Mouse (Mus musculus): Measurements from ENCODE around the gene Olfr410.
A peak's percentile ranks its signal among the peaks of the same experiment; 100 is the strongest.

Olfr410 gene

DNA sequence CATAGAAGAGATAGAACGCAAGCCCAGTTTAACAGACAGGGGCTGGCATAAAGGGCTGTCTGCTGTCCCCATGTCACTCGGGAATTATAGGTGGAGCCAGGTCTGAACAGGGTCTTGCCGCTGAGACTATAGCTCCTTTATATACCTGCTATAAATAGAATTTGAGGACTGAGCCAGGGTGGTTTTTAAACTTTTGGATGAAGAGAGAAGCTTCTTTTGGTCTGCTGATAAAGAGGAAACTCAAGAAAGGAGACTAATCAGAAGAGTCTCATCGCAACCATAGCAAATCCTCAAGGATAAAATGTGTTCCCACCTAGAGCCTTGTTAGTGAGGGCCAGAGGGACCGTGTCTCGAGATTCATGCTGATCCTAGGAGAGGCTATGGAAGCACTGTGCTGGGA, at the start of gene Olfr410:
TSS of gene Olfr410 (minus strand) at position 101 of the 400 bp plus-strand sequence.
- no peak for DNase-seq (ENCODE audit: low spot score)

DNA sequence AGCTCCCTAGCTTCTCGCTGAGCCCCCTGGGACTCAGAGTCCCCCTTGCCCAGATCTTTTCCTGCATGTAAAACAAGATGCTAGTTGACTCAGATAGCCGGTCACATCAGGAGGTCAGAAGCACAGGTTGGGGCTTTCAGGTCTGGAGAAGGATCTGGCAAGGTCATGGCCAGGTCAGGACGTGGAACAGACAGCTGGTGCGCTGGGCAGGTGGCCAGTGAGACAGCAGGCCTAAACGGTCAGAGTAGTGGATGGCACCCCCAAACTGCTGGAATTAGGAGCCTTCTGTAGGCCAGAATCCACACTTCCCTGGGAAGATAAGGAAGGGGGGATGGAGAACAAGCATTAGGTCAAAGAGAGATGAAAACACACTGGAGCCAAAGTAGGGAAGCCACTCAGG, 49.4 kb upstream of the Olfr410 start:
- no peak for DNase-seq (ENCODE audit: low spot score)

DNA sequence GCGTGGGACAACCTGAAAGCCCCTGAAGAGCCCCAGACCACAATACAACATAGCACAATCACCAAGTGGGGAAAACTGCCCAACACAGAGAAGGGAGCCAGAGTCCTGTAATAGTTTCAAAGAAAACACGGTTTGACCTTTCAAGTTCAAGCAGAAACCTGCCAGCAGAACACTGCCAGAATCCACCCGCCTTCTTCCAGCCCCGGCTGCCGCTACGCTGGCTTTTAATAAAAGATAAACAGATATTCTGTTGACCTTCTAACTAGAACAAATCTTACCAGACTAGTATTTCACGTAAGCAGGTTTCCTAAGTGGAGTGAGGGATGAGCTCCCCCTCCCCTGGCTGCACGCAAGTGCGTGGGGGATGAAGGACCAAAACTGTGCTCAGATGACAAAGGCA, 47.8 kb upstream of the Olfr410 start:
- no peak for DNase-seq (ENCODE audit: low spot score)

DNA sequence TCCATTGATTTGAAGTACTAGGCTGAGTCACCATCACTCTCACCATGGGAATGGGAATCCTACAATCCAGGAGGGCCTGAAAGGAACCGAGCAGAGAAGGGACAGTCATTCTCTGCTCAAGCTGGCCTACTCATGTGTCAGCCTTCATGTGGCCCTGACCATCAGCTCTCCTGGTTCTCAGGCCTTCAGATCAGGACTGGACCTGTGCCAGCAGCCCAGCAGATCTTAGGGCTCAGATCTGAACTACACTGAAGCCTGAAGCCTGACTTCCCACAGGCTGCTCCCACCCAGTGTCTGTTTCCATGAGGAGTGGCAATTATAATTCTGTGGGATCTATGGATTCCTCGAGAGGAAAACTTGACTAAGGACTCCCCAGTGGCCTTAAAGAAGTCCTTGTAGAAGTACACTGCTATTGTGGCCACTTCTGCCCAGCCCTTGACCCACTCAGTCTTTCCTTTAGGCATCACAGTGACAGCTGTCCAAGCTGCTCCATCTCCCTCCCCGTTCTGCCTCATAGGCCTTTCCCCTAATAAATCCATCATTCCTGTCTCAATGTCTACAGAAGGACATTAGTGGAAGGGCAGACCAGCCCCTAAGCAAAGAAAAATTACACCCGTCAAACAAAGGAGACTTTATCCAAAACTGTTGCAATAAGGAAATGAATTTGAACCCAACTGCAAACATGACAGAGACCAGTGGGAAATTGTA, 41.5 kb upstream of the Olfr410 start:
- DNase-seq (ENCODE audit: low spot score) = no peak

DNA sequence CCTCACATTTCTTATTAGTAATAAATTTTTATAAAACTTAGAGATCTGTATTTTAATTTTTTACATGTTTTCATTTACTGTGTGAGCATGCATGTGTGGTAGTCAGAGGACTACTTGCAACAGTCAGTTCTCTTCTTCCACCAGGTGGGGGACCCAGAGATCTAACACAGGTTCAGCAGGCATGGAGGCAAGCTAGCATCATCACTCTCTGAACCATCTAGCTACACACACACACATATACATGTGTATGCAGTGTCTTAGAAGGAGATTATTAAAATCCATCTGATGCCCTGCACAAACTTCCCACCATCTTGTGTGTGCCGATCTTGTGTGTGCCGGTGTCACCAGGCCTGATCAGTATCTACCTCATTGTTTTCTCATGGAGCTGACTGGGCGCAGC, 39.0 kb upstream of the Olfr410 start:
- DNase-seq (ENCODE audit: low spot score) = peak; percentile 7

DNA sequence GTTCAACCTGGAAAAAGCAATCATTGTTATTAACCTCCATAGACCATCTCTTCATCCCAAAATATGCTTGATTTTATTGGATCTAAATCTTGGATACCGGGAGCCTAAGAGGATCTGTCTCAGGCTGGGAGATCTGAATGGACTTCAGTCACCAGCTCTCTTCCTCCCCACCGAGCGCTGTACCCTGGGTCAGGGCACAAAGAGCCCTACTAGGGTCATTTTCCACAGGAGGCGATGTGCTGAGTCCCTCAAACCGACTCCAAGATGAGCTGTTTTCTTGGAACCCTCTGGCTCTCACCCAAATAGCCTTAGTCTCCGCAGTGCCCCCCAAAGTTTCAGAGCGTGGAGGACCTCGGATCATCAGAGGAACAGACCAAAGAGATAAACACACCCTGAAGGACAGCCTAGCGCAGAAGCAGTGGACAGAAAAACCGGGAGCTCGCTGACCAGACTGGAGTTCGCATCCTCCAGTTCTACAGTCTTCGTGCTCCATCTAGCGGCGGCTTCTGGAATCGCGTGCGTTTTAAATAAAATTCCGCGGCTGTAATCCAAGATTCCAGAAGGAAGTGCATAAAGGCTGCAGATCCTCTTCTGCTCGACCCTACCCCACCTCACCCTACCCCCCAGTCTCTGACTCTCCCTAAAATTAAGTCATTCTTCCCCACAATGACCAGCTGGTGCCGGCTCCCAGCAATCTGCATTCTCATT, 33.7 kb upstream of the Olfr410 start:
- DNase-seq (ENCODE audit: low spot score) = peak; percentile 30

DNA sequence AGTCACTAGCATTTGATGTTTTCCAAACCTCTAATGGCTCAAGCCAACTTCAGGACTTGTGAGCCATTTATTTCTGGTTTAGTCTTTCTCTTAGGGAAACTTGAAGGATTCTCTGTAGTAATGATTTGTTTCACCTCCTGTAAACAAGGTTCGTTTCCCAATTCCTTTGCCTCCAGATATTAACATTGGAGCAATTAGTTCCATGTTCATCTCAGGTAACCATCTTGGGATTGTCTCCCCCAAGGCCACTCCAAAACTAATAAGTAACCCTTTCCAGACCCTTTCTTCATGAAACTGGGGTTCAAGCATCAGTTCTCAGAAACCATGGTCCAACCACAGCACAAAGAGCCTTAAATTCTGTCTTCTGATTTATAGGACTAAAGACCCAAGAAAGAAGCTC, 23.9 kb upstream of the Olfr410 start, which contains the start of gene Olfr412:
TSS of gene Olfr412 (plus strand) at position 301 of the 400 bp plus-strand sequence.
- no peak for DNase-seq (ENCODE audit: low spot score)

DNA sequence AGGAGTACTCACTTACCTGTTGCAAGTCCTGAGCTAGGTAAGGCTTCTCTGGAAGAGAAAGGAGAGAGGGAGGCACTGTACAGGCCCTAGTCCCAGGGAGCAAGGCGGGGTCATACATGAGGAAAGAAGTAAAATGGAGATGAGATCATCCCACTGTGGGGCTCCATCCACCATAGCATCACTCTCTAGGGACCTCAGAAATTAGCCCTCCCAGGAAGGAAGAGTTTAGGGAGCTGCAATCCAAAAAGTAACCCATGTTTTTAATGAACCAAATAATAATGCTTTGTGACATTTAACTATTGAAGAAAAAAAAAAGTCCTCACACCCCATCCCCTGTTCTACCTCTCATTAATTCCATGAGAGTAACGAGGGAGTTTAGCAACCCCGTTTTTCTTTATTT, 14.7 kb upstream of the Olfr410 start, which contains the start of gene Olfr411:
TSS of gene Olfr411 (minus strand) at position 101 of the 400 bp plus-strand sequence.
- no peak for DNase-seq (ENCODE audit: low spot score)

DNA sequence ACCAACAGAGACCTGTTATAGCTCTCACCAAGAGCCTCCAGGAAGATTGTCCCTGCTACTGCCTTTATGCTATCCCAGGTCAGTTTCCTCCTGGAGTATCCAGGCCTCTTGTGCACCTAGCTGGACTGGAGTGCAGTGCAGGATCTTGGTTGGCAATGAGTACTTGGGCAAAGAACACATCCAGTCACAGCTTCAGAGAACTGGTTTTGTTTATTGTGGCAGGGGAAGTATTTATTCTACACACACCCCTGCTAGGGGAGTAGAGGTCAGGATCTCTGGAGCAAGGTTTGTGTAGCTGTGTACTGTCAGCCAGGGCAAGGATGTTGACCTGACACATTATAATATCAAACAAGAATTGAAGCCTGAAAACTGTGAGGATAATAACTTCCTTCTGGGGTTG, 9.1 kb downstream of the Olfr410 start:
- DNase-seq (ENCODE audit: low spot score) = no peak

DNA sequence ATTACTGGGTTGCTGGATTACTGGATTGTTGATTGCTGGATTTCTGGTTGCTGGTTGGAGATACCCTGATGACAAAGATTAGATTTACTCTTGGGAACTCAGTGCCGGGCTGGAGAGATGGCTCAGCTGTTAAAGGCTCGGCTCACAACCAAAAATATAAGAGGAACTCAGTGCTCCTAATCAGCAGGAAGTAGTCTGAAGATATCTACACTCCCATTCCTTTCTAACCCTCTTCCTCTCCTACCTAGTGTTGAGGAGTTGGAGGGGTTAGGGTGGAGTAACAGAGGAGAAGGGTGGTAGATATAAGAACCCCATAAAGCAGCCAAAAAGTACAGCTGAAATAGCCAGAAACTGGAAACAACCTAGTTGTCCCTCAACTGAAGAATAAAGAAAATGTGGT, 11.8 kb downstream of the Olfr410 start:
- no peak for DNase-seq (ENCODE audit: low spot score)

DNA sequence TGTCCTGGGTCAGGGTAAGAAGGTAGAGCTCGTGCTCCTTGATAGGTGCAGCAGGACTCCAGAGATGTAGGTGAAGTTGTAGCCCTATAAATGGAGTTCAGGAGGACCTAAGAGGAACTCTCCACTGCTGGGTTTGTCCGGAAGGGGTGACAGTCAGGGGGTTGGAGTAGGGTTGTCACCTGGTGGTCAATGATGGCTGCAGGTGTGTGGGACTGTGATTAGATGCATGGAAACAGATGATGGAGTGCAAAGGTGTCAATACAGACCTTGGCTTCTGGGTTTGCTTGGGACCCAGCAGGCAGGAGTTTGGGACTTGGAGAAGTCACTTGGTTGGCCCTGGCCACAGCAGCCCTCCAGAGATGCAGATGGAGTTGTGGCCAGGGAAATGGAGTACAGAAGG, 50.6 kb downstream of the Olfr410 start:
- DNase-seq (ENCODE audit: low spot score) = no peak

DNA sequence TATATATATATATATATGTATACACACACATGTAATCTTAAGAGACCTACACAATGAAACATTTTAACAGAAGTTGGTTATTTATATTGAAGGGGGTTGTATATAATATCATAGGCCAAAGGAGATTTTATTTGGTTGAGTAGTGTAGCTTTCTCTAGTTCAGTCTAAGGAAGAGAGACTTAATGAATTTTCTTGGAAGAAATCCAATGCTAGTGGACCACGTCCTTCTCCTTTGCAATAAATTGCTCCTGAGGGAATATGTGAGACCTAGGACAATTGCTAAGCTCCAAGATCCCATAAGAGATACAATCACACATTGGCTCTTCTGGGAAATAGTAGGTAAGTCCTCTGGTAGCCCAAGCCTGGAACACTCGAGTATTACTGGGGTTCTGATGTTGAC, 54.4 kb downstream of the Olfr410 start, which contains the start of gene Olfr59:
TSS of gene Olfr59 (plus strand) at position 301 of the 400 bp plus-strand sequence.
- no peak for DNase-seq (ENCODE audit: low spot score)
